Mouse (Mus musculus) erythroblast, adult 5-6 weeks (primary cell): ENCODE data around the gene Crybb2. TPM values are rescaled to one million over a fixed set of nuclear protein-coding genes. Genes with fewer than 3 reads are reported as not detected.

Source experiments
- total RNA-seq, 2 experiments: library from RNA; stranded (forward) in 1 of 2; stranded (reverse) in 1 of 2; fragments of 150-400 nt in 1 of 2; fragments of 200-764, 138-1000 nt in 1 of 2; gene quantifications; 2 replicates each; pipeline versions ENCODE4 v1.2.3 to v1.2.4; 2015 to 2017; ENCODE audit warnings: low replicate concordance in 2 of 2

Crybb2 gene
- total RNA-seq, 2 experiments from 2014 or later = not detected

Other genes starting within 250 kb of the Crybb2 start
- gene Myo18b, start 173.8 kb downstream of the Crybb2 start, total RNA-seq (2015; ENCODE audit: low replicate concordance) = 0.38 and 0.63 TPM in 2 replicates
- 0.34 and 0.42 TPM in 2 replicates for gene Myo18b, start 173.8 kb downstream of the Crybb2 start, total RNA-seq (2017; ENCODE audit: low replicate concordance)
- gene Grk3, start 54.3 kb downstream of the Crybb2 start, total RNA-seq (2015; ENCODE audit: low replicate concordance) = 2.7 and 8.8 TPM in 2 replicates
- gene Grk3, start 54.3 kb downstream of the Crybb2 start, total RNA-seq (2017; ENCODE audit: low replicate concordance) = 3.6 and 9.9 TPM in 2 replicates
- not detected in 2 replicates for gene Crybb3, start 11.5 kb upstream of the Crybb2 start, total RNA-seq (2015; ENCODE audit: low replicate concordance)
- not detected in 2 replicates for gene Crybb3, start 11.5 kb upstream of the Crybb2 start, total RNA-seq (2017; ENCODE audit: low replicate concordance)
- gene 2900026A02Rik, start 151.1 kb upstream of the Crybb2 start, total RNA-seq (2015; ENCODE audit: low replicate concordance) = 0.42 and 1.2 TPM in 2 replicates
- gene 2900026A02Rik, start 151.1 kb upstream of the Crybb2 start, total RNA-seq (2017; ENCODE audit: low replicate concordance) = 0.28 and 0.85 TPM in 2 replicates
- gene Tmem211, start 156.8 kb upstream of the Crybb2 start, total RNA-seq (2015; ENCODE audit: low replicate concordance) = not detected in 2 replicates
- gene Tmem211, start 156.8 kb upstream of the Crybb2 start, total RNA-seq (2017; ENCODE audit: low replicate concordance) = not detected in 2 replicates
- not detected in 2 replicates for gene Sgsm1, start 240.7 kb upstream of the Crybb2 start, total RNA-seq (2015; ENCODE audit: low replicate concordance)
- gene Sgsm1, start 240.7 kb upstream of the Crybb2 start, total RNA-seq (2017; ENCODE audit: low replicate concordance) = not detected in 2 replicates